Mouse (Mus musculus): ENCODE data around the gene Ankzf1. TPM values are rescaled to one million over a fixed set of nuclear protein-coding genes. Genes with fewer than 3 reads are reported as not detected.

The Ankzf1 gene
- total RNA-seq, 2 experiments from 2014 or later = 4.3 to 5.0 TPM

Small RNAs within 50 kb of the gene (microRNA-seq; reads per million reads assigned to microRNA genes)
- gene Gm27943 (ENCODE audit: borderline replicate concordance in 2 of 2) = 0 reads per million in 2 experiments

Other genes starting within 250 kb of the Ankzf1 start
- under 1 TPM in 1 of 2 experiments, not detected in 1; 0.15 TPM for gene Ihh, start 240.5 kb upstream of the Ankzf1 start, total RNA-seq (2021)
- gene Nhej1, start 67.0 kb upstream of the Ankzf1 start, total RNA-seq (2021) = 1 to 10 TPM; 5.3 to 6.1 TPM
- under 1 TPM in 1 of 2 experiments, not detected in 1; 0.13 TPM for gene Slc23a3, start 58.3 kb upstream of the Ankzf1 start, total RNA-seq (2021)
- gene Cnppd1, start 49.4 kb upstream of the Ankzf1 start, total RNA-seq (2021) = 10 to 100 TPM; 12.9 to 13.3 TPM
- 1 to 10 TPM; 7.8 to 9.7 TPM for gene Retreg2, start 49.4 kb upstream of the Ankzf1 start, total RNA-seq (2021)
- gene Zfand2b, start 23.5 kb upstream of the Ankzf1 start, total RNA-seq (2021) = 10 to 100 TPM; 12.8 to 16.8 TPM
- 10 to 100 TPM; 23.5 to 31.0 TPM for gene Abcb6, start 11.8 kb upstream of the Ankzf1 start, total RNA-seq (2021)
- 10 to 100 TPM; 85.5 to 88.1 TPM for gene Atg9a, start within 50 bp of the Ankzf1 start, total RNA-seq (2021)
- 1 to 10 TPM; 1.9 to 2.7 TPM for gene Glb1l, start 18.7 kb downstream of the Ankzf1 start, total RNA-seq (2021)
- gene Stk16, start 18.7 kb downstream of the Ankzf1 start, total RNA-seq (2021) = 10 to 100 TPM; 23.1 to 26.0 TPM
- gene Tuba4a, start 27.7 kb downstream of the Ankzf1 start, total RNA-seq (2021) = 100 to 1,000 TPM; 749 to 982 TPM
- gene A630095N17Rik, start 40.0 kb downstream of the Ankzf1 start, total RNA-seq (2021) = not detected
- 10 to 100 TPM; 58.4 to 60.9 TPM for gene Dnajb2, start 44.3 kb downstream of the Ankzf1 start, total RNA-seq (2021)
- gene Ptprn, start 72.4 kb downstream of the Ankzf1 start, total RNA-seq (2021) = not detected
- not detected for gene Resp18, start 86.3 kb downstream of the Ankzf1 start, total RNA-seq (2021)
- 10 to 100 TPM; 46.1 to 51.4 TPM for gene Dnpep, start 125.8 kb downstream of the Ankzf1 start, total RNA-seq (2021)
- 1,000 to 10,000 TPM; 1,914 to 2,104 TPM for gene Des, start 168.2 kb downstream of the Ankzf1 start, total RNA-seq (2021)
- 100 to 1,000 TPM; 200 to 244 TPM for gene Speg, start 183.1 kb downstream of the Ankzf1 start, total RNA-seq (2021)
- gene Gmppa, start 243.8 kb downstream of the Ankzf1 start, total RNA-seq (2021) = 10 to 100 TPM; 32.0 to 37.2 TPM

All from gastrocnemius, postnatal 25 days (tissue).